Mouse (Mus musculus) embryonic facial prominence, embryonic 11.5 days (tissue): ENCODE data around the gene Eif2s1. TPM values are rescaled to one million over a fixed set of nuclear protein-coding genes. Genes with fewer than 3 reads are reported as not detected.
A peak's percentile ranks its signal among the peaks of the same experiment; 100 is the strongest.

Experiments used
- ATAC-seq: fragments of 200-750 bp; cut with Nextera tagmentation; replicated peaks from 2 replicates; pipeline ENCODE4 v1.8.0; 2017; ENCODE audit warnings: low read depth; ENCODE audit not compliant: insufficient number of reproducible peaks, low FRiP score, low TSS enrichment
- DNase-seq: peaks from one replicate; pipeline ENCODE4 v3.0.0-alpha.2; 2015; ENCODE audit warnings: low spot score
- H3K27ac ChIP-seq: fragments of 300-500 bp; sonication (generic); replicated peaks from 2 replicates; pipeline ENCODE4 v1.5.1; 2014; ENCODE audit warnings: mild to moderate bottlenecking, low read depth, low read length, control low read depth
- H3K27me3 ChIP-seq: fragments of 300-500 bp; sonication (generic); 2 replicates; pipeline ENCODE4 v1.6.1; 2014; ENCODE audit warnings: mild to moderate bottlenecking, low read length, moderate library complexity, mixed read lengths; ENCODE audit not compliant: control insufficient read depth, insufficient read depth
- H3K36me3 ChIP-seq: fragments of 300-500 bp; sonication (generic); replicated peaks from 2 replicates; pipeline ENCODE4 v1.6.1; 2014; ENCODE audit warnings: low read depth, mild to moderate bottlenecking, low read length, moderate library complexity, mixed read lengths; ENCODE audit not compliant: control insufficient read depth, insufficient read depth
- H3K4me1 ChIP-seq: fragments of 300-500 bp; sonication (generic); 2 replicates; pipeline ENCODE4 v1.6.1; 2014; ENCODE audit warnings: low read length, mixed read lengths; ENCODE audit not compliant: control insufficient read depth, insufficient read depth
- H3K4me2 ChIP-seq: fragments of 300-500 bp; sonication (generic); 2 replicates; pipeline ENCODE4 v1.6.1; 2014; ENCODE audit warnings: low read depth, mild to moderate bottlenecking, control low read depth, low read length, moderate library complexity
- H3K4me3 ChIP-seq: fragments of 300-500 bp; sonication (generic); 2 replicates; pipeline ENCODE4 v1.5.1; 2014; ENCODE audit warnings: low read depth, low read length, control low read depth
- H3K9ac ChIP-seq: fragments of 300-500 bp; sonication (generic); replicated peaks from 2 replicates; pipeline ENCODE4 v1.6.1; 2014; ENCODE audit warnings: mild to moderate bottlenecking, control low read depth, low read length
- H3K9me3 ChIP-seq: fragments of 300-500 bp; sonication (generic); replicated peaks from 2 replicates; pipeline ENCODE4 v1.6.1; 2016; ENCODE audit warnings: mild to moderate bottlenecking, low read length, inconsistent platforms, mixed read lengths; ENCODE audit not compliant: control insufficient read depth
- WGBS: fragments of 180-500 bp; shearing (Covaris S2); extraction: QIAGEN DNeasy Blood & Tissue Kit; methylation state at CpG from one replicate; pipeline ENCODE4 v1.1.7; 2014; 5-methylcytosine and 5-hydroxymethylcytosine counted together
- polyA plus RNA-seq: library from polyadenylated mRNA; unstranded; fragments of >200 nt; fragmentation: Nextera tagmentation; extraction: Ambion mirVana; gene quantifications from 2 replicates; pipeline ENCODE4 v1.2.1, GENCODE M21; 2014

The Eif2s1 gene
- polyA plus RNA-seq, 1 experiment from 2014 or later = 292 TPM

DNA sequence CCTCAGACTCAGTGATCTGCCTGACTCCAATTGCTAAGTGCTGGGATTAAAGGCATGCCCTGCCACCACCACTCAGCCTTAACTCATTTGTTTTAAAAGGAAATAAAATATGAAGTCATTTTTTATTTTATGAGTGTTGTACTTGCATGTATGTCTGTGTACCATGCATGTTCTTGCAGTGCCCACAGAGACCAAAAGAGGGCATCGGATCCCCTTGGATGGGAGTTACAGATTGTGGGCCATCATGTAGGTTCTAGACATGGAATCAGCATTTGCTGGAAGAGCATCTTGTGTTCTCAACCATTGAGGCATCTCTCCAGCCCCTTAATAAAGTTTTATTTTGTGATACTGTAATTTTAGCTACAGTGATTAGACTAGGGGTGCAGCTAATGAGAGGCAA is 3.8 kb downstream of the Eif2s1 start:
- H3K36me3 ChIP-seq = no peaks in the 10 kb centered on the region
- no peaks in the 10 kb centered on the region for H3K4me1 ChIP-seq
- H3K27ac ChIP-seq = no peak overlapping the region
- ATAC-seq (no peak), DNase-seq (peak; percentile 16)
- 90% methylated on average over 1 of the region's 1 CpGs for WGBS
- H3K4me2 ChIP-seq = no peak overlapping the region
- H3K27me3 ChIP-seq = no peaks in the 10 kb centered on the region
- H3K9ac ChIP-seq = no peak overlapping the region
- no peaks in the 10 kb centered on the region for H3K9me3 ChIP-seq
- H3K4me3 ChIP-seq = no peak overlapping the region

DNA sequence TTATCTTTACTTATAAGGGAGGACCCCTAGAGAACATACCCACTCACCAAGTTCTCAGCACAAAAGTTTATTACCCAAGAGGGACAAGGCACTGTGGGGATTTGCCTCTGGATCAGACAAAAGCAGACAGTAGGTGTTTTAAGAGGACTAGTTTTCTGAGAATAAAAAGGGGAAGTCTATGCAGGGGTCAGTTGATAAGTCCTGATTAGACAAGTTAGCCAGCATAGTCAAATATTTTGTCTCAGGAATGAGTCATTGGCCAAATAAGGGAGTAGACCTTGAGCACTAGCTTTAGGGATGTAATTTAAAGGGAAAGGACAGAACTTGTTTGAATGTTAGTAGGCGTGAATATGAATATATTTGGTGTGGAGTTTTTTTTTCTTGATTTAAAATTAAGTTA is 6.5 kb downstream of the Eif2s1 start:
- H3K27ac ChIP-seq = no peak overlapping the region

DNA sequence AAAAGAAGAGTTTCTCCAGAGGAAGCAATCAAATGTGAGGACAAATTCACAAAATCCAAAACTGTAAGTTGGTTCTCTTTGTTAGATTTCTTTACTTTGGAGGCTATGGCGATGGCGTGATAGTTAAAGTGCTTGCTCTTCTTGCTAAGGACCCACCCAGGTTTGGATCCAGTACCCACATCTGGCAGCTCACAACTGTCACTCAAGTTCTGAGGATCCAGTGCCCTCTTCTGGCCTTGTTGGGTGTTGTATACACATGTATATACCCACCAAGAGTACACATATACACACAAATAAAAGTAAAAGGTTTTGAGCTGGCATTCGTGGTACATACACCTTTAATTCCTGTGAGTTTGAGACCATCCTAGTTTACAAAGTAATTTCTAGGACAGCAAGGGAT is 13.0 kb downstream of the Eif2s1 start:
- 89% methylated on average over 3 of the region's 3 CpGs for WGBS
- H3K36me3 ChIP-seq = peaks cover 4% of the 10 kb centered on the region; the same call in 1 of the 2 replicates

More for the DNA sequence above, 6.5 kb downstream of the Eif2s1 start:
- Histone ChIP-seq H3K27me3 (no peaks in the 10 kb centered on the region), H3K4me2 (no peak overlapping the region), H3K4me3 (no peak overlapping the region), H3K9me3 (no peaks in the 10 kb centered on the region), H3K9ac (no peak overlapping the region), H3K36me3 (no peaks in the 10 kb centered on the region), H3K4me1 (no peaks in the 10 kb centered on the region)
- WGBS = 89% methylated on average over 1 of the region's 1 CpGs
- DNase-seq = no peak
- ATAC-seq = no peak

DNA sequence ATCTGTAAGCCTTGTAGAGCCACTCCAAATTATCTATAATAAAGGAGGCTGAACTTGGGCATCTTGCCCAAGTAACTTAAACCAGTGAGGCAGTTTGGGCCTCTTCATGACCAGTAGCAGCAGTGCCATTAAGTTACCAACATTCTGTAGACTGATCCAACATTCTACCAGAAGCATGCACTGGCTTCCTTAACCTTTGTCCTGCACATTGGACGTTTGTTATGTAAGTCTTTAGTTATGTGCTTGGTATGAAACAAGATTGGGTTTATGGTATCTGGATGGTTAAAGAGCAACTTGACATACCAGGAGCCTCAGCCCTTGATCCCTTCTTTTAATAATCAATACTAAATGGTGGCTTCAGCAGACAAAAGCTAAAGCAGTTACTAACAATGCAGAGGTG is 28.4 kb downstream of the Eif2s1 start:
- WGBS = 68% methylated on average over 1 of the region's 1 CpGs
- Histone ChIP-seq H3K27me3 (no peaks in the 10 kb centered on the region), H3K36me3 (peaks cover 6% of the 10 kb centered on the region; the same call in 1 of the 2 replicates), H3K4me2 (no peak overlapping the region), H3K27ac (no peak overlapping the region), H3K9me3 (no peaks in the 10 kb centered on the region), H3K4me1 (no peaks in the 10 kb centered on the region), H3K4me3 (no peak overlapping the region), H3K9ac (no peak overlapping the region)
- ATAC-seq = no peak
- no peak for DNase-seq

More for the DNA sequence above, 13.0 kb downstream of the Eif2s1 start:
- DNase-seq = no peak
- Histone ChIP-seq H3K4me2 (no peak overlapping the region), H3K9me3 (no peaks in the 10 kb centered on the region), H3K27ac (no peak overlapping the region), H3K9ac (no peak overlapping the region), H3K4me3 (no peak overlapping the region), H3K27me3 (no peaks in the 10 kb centered on the region), H3K4me1 (no peaks in the 10 kb centered on the region)
- ATAC-seq = no peak

DNA sequence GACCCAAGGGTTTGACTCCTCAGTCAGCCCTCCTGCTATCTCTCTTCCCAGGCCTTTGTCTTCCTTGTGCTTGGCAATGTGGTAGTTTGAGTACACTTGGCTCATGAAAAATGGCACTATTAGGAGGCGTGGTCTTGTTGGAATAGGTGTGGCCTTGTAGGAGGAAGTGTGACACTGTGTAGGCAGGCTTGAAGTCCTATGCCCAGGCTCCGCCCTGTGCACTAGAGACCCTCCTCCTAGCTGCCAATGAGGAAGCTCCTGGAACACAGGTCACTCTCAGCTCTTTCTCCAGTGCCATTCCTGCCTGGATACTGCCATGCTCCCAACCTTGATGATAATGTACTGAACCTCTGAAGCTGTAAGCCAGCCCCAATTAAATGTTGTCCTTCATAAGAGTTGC is 29.5 kb downstream of the Eif2s1 start:
- no peak for ATAC-seq
- Histone ChIP-seq H3K4me2 (no peak overlapping the region), H3K36me3 (no peaks in the 10 kb centered on the region; the same call in 1 of the 2 replicates), H3K27ac (no peak overlapping the region), H3K9me3 (no peaks in the 10 kb centered on the region), H3K27me3 (no peaks in the 10 kb centered on the region), H3K9ac (no peak overlapping the region), H3K4me1 (no peaks in the 10 kb centered on the region), H3K4me3 (no peak overlapping the region)
- DNase-seq = no peak
- 80% methylated on average over 2 of the region's 2 CpGs for WGBS

DNA sequence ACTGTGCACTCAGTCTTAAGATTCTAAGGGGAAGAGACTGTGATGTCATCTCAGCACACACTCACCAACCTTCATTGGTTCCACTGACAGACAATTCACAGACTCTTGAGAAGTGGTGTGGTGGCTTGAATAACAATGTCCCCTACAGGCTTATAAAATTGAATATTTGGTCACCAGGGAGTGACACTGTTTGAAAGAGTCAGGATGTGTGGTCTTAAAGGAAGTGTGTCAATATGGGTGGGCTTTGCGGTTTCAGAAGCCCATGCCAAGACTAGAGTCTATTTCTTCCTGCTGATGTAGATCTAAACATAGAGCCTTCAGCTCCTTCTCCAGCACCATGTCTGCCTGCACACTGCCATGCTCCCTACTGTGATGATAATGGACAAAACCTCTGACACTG is 36.2 kb downstream of the Eif2s1 start:
- no peak for DNase-seq
- no peak for ATAC-seq
- H3K4me2 ChIP-seq = no peak overlapping the region
- H3K9ac ChIP-seq = no peak overlapping the region
- no peak overlapping the region for H3K27ac ChIP-seq
- no peaks in the 10 kb centered on the region for H3K9me3 ChIP-seq
- H3K4me1 ChIP-seq = no peaks in the 10 kb centered on the region
- WGBS = 86% methylated on average over 1 of the region's 1 CpGs
- H3K4me3 ChIP-seq = no peak overlapping the region
- no peaks in the 10 kb centered on the region for H3K27me3 ChIP-seq
- no peaks in the 10 kb centered on the region for H3K36me3 ChIP-seq

DNA sequence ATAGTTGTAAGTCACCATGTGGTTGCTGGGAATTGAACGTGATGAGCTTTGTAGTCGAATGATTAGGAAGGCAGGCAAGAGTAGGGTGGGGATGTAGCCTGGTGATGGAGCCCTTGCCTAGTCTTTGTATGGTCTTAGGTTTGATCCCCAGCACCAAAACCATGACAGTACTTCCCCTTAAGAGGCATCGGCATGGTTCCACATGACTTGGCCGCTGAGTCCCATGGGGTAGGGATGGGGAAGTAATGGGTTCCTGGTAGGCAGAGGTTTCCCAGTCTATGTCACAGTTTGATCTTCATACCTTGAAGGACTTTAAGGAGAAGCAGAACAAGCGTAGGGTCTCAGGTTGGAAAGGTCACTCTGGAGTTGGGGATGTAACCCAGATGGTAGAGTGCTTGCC is 39.8 kb downstream of the Eif2s1 start:
- H3K9me3 ChIP-seq = no peaks in the 10 kb centered on the region
- H3K9ac ChIP-seq = no peak overlapping the region
- no peak overlapping the region for H3K4me3 ChIP-seq
- H3K36me3 ChIP-seq = no peaks in the 10 kb centered on the region
- ATAC-seq (no peak), DNase-seq (no peak)
- no peak overlapping the region for H3K4me2 ChIP-seq
- peaks cover 3% of the 10 kb centered on the region; the same call in 1 of the 2 replicates for H3K27me3 ChIP-seq
- 87% methylated on average over 5 of the region's 5 CpGs for WGBS
- no peaks in the 10 kb centered on the region for H3K4me1 ChIP-seq
- no peak overlapping the region for H3K27ac ChIP-seq

DNA sequence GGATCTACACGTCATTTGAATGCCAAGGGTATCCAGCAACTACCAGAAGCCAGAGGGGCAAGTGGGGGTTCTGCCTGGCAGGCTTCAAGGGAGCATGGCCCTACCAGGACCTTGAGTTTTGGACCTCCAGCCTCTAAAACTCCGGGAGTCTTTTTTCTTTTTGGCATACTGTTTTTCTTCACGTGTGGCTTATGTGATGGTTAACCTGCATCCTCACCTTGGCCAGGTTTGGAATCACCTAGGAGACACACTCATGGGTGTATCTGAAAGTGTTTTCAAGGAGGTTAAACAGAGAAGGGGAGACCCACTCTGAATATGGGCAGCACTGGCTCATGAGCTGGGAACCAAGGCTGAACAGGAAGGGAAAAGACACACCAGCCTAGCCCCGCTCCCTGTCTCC is 41.7 kb downstream of the Eif2s1 start:
- DNase-seq = no peak
- Histone ChIP-seq H3K4me1 (peaks cover 4% of the 10 kb centered on the region; the same call in 1 of the 2 replicates), H3K4me3 (no peak overlapping the region), H3K9me3 (no peaks in the 10 kb centered on the region), H3K27me3 (peaks cover 13% of the 10 kb centered on the region), H3K4me2 (no peak overlapping the region), H3K9ac (no peak overlapping the region), H3K36me3 (no peaks in the 10 kb centered on the region), H3K27ac (no peak overlapping the region)
- 79% methylated on average over 4 of the region's 4 CpGs for WGBS
- no peak for ATAC-seq
